Mouse (Mus musculus): Measurements from ENCODE around the gene Psmd1.
"Not testable (repeated sequence)": the region's sequence is repeated elsewhere in the genome, so short reads cannot be mapped to it uniquely, and the experiment has no call there.

Psmd1 gene

GRCm38 (mm10) chr1:86064271-86064991 is at the start of gene Psmd1:
Gene Psmd1 (plus strand): TSS chr1:86064387.
- DNase-seq (ENCODE audit: low spot score in 2 of 2), result peak; percentile 92 to 95

- DNase-seq (ENCODE audit: low spot score in 2 of 2), result not testable (repeated sequence)
Measured at GRCm38 (mm10) chr1:86015758-86016157, 48.4 kb upstream of the Psmd1 start.

- no peak for DNase-seq (ENCODE audit: low spot score in 2 of 2)
Measured at GRCm38 (mm10) chr1:86016516-86016915, 47.7 kb upstream of the Psmd1 start, which contains the start of gene Spata3. Gene Spata3 (plus strand): TSS chr1:86016816.

- DNase-seq (ENCODE audit: low spot score in 2 of 2), result peak; percentile 70 to 79
Measured at GRCm38 (mm10) chr1:86018235-86019055, 45.7 kb upstream of the Psmd1 start.

GRCm38 (mm10) chr1:86021365-86021989 is 42.7 kb upstream of the Psmd1 start:
- peak; percentile 28 to 57 for DNase-seq (ENCODE audit: low spot score in 2 of 2)

GRCm38 (mm10) chr1:86032273-86032987 is 31.8 kb upstream of the Psmd1 start:
- DNase-seq (ENCODE audit: low spot score in 2 of 2), result peak; percentile 66 to 70

GRCm38 (mm10) chr1:86038191-86038951 is 25.8 kb upstream of the Psmd1 start:
- peak in 1 of 2 experiments; percentile 31 for DNase-seq (ENCODE audit: low spot score in 2 of 2)

GRCm38 (mm10) chr1:86040131-86040530 is 24.1 kb upstream of the Psmd1 start:
- DNase-seq (ENCODE audit: low spot score in 2 of 2), result no peak

GRCm38 (mm10) chr1:86040817-86041216 is 23.4 kb upstream of the Psmd1 start:
- DNase-seq (ENCODE audit: low spot score in 2 of 2), result no peak

- DNase-seq (ENCODE audit: low spot score in 2 of 2), result peak in 1 of 2 experiments; percentile 21
Measured at GRCm38 (mm10) chr1:86045056-86045455, 19.1 kb upstream of the Psmd1 start.

GRCm38 (mm10) chr1:86045848-86046805 is 18.1 kb upstream of the Psmd1 start, which contains the start of gene 2810459M11Rik:
Gene 2810459M11Rik (plus strand): TSS chr1:86045863.
- DNase-seq (ENCODE audit: low spot score in 2 of 2), result peak; percentile 35 to 40

GRCm38 (mm10) chr1:86046833-86047563 is 17.2 kb upstream of the Psmd1 start:
- peak in 1 of 2 experiments; percentile 23 for DNase-seq (ENCODE audit: low spot score in 2 of 2)

GRCm38 (mm10) chr1:86048231-86048630 is 16.0 kb upstream of the Psmd1 start:
- DNase-seq (ENCODE audit: low spot score in 2 of 2), result no peak

- DNase-seq (ENCODE audit: low spot score in 2 of 2), result no peak
Measured at GRCm38 (mm10) chr1:86048744-86049143, 15.4 kb upstream of the Psmd1 start.

- peak; percentile 52 to 68 for DNase-seq (ENCODE audit: low spot score in 2 of 2)
Measured at GRCm38 (mm10) chr1:86053198-86053921, 10.8 kb upstream of the Psmd1 start.

- DNase-seq (ENCODE audit: low spot score in 2 of 2), result no peak
Measured at GRCm38 (mm10) chr1:86054943-86055342, 9.2 kb upstream of the Psmd1 start.

GRCm38 (mm10) chr1:86056284-86056683 is 7.9 kb upstream of the Psmd1 start:
- no peak for DNase-seq (ENCODE audit: low spot score in 2 of 2)

Data from right cerebral cortex, adult 2 months (tissue).